ENCODE assay signal across 28 mouse cellular contexts in genomic region chr12:72039501-72039900, GRCm38 (mm10). TPM values are rescaled to one million over a fixed set of nuclear protein-coding genes. Genes with fewer than 3 reads are reported as not detected.
DNase-seq lines count a peak whose midpoint lies in the region; ATAC-seq lines count a peak whose summit lies in the region.
"Had no signal": no experiment of that assay in that cellular context is flagged by ENCODE, and none has a peak within 500 bp of the region (broad histone marks: within the 10 kb centered on the region; RNA-seq: fewer than 3 reads in every experiment).

No protein-coding gene starts in this region.

- no peaks in the 10 kb centered on the region for H3K4me1 ChIP-seq in embryonic facial prominence, embryonic 14.5 days (ENCODE audit: control insufficient read depth, insufficient read depth, low read length)
- 0 out of 2 replicates have a peak, but pooled peaks cover 5% of the 10 kb centered on the region for H3K4me1 ChIP-seq in embryonic facial prominence, embryonic 10.5 days
- peaks cover 35% of the 10 kb centered on the region for H3K4me1 ChIP-seq in heart, embryonic 13.5 days
- H3K4me1 ChIP-seq: embryonic facial prominence, embryonic 13.5 days; forebrain, embryonic 13.5 days; hindbrain, embryonic 13.5 days; intestine, embryonic 15.5 days had no signal

- ATAC-seq in embryonic facial prominence, embryonic 14.5 days (ENCODE audit: low read depth): no peak
- ATAC-seq in heart, embryonic 13.5 days (ENCODE audit: extremely low read depth, insufficient number of reproducible peaks, low FRiP score, low TSS enrichment): no peak
- ATAC-seq: activated CD4-positive, CD25-positive, alpha-beta regulatory T cell, adult 4 months; forebrain, embryonic 13.5 days; forebrain, embryonic 16.5 days; hindbrain, embryonic 16.5 days; intestine, embryonic 15.5 days had no signal

- no peaks in the 10 kb centered on the region for H3K36me3 ChIP-seq in embryonic facial prominence, embryonic 14.5 days (ENCODE audit: control insufficient read depth, insufficient read depth, low read length)
- H3K36me3 ChIP-seq in embryonic facial prominence, embryonic 10.5 days (replicated peaks): no peaks in the 10 kb centered on the region
- no peaks in the 10 kb centered on the region for H3K36me3 ChIP-seq in heart, embryonic 13.5 days
- H3K36me3 ChIP-seq: embryonic facial prominence, embryonic 13.5 days; forebrain, embryonic 10.5 days; G1E; hindbrain, embryonic 10.5 days; hindbrain, embryonic 13.5 days; intestine, embryonic 15.5 days had no signal

- no peak overlapping the region for H3K27ac ChIP-seq in embryonic facial prominence, embryonic 14.5 days (replicated peaks; ENCODE audit: low read depth, low read length)
- no peak overlapping the region for H3K27ac ChIP-seq in embryonic facial prominence, embryonic 10.5 days (replicated peaks)
- H3K27ac ChIP-seq in heart, embryonic 13.5 days (replicated peaks): peak overlapping the region; percentile 53
- H3K27ac ChIP-seq: embryonic facial prominence, embryonic 13.5 days; forebrain, embryonic 10.5 days; forebrain, embryonic 13.5 days; hindbrain, embryonic 10.5 days; hindbrain, embryonic 13.5 days; intestine, embryonic 15.5 days had no signal

- H3K9ac ChIP-seq in embryonic facial prominence, embryonic 14.5 days (ENCODE audit: low read depth, low read length): no peak overlapping the region
- H3K9ac ChIP-seq in heart, embryonic 13.5 days: no peak overlapping the region
- H3K9ac ChIP-seq: embryonic facial prominence, embryonic 13.5 days; forebrain, embryonic 13.5 days; hindbrain, embryonic 13.5 days; intestine, embryonic 15.5 days had no signal

- H3K4me3 ChIP-seq in embryonic facial prominence, embryonic 14.5 days (ENCODE audit: low read depth, low read length): no peak overlapping the region
- no peak overlapping the region for H3K4me3 ChIP-seq in embryonic facial prominence, embryonic 10.5 days
- no peak overlapping the region for H3K4me3 ChIP-seq in heart, embryonic 13.5 days
- H3K4me3 ChIP-seq: embryonic facial prominence, embryonic 13.5 days; forebrain, embryonic 10.5 days; forebrain, embryonic 13.5 days; hindbrain, embryonic 10.5 days; hindbrain, embryonic 13.5 days; intestine, embryonic 15.5 days had no signal

- peak; percentile 22 for DNase-seq in embryonic facial prominence, embryonic 14.5 days (ENCODE audit: low spot score)
- DNase-seq in embryonic facial prominence, embryonic 10.5 days (ENCODE audit: low spot score): no peak
- no peak for DNase-seq in heart, postnatal 4 days
- peak; percentile 15 for DNase-seq in brain, adult 2 months (ENCODE audit: low read depth, low spot score)
- peak; percentile 69 for DNase-seq in yolk sac, embryonic 10.5 days (ENCODE audit: low spot score)
- DNase-seq in cerebellum, adult 8-10 months: no peak
- DNase-seq in thymus, adult 18-20 months: no peak
- DNase-seq: adrenal gland, adult 8-10 months; adrenal gland, postnatal 25 days; cerebellum, adult 18-20 months; cerebellum, adult 9-11 months; cerebellum, postnatal 25 days; gastrocnemius, postnatal 10 days; gastrocnemius, postnatal 36 days; kidney, adult 11 months had no signal

- no peak overlapping the region for H3K4me2 ChIP-seq in embryonic facial prominence, embryonic 14.5 days (ENCODE audit: low read depth, low read length)
- 0 out of 2 replicates have a peak overlapping the region, but pooled peaks have one; percentile 4 for H3K4me2 ChIP-seq in heart, embryonic 13.5 days
- H3K4me2 ChIP-seq: embryonic facial prominence, embryonic 13.5 days; forebrain, embryonic 13.5 days; hindbrain, embryonic 13.5 days; intestine, embryonic 15.5 days had no signal

- no peaks in the 10 kb centered on the region for H3K27me3 ChIP-seq in embryonic facial prominence, embryonic 14.5 days (replicated peaks; ENCODE audit: control insufficient read depth, insufficient read depth, low read length)
- H3K27me3 ChIP-seq in embryonic facial prominence, embryonic 10.5 days (replicated peaks; ENCODE audit: low read depth, poor library complexity, severe bottlenecking): no peaks in the 10 kb centered on the region
- no peaks in the 10 kb centered on the region for H3K27me3 ChIP-seq in heart, embryonic 13.5 days (replicated peaks)
- H3K27me3 ChIP-seq: CH12.LX; embryonic facial prominence, embryonic 13.5 days; forebrain, embryonic 13.5 days; hindbrain, embryonic 13.5 days; intestine, embryonic 15.5 days had no signal

- WGBS in embryonic facial prominence, embryonic 14.5 days: 57% methylated on average over 8 of the region's 8 CpGs
- 83% methylated on average over 8 of the region's 8 CpGs for WGBS in embryonic facial prominence, embryonic 10.5 days
- WGBS in heart, embryonic 13.5 days: 28% methylated on average over 8 of the region's 8 CpGs

- H3K9me3 ChIP-seq in embryonic facial prominence, embryonic 14.5 days (ENCODE audit: control insufficient read depth, low read length): 0 out of 2 replicates have a peak, but pooled peaks cover 4% of the 10 kb centered on the region
- no peaks in the 10 kb centered on the region for H3K9me3 ChIP-seq in embryonic facial prominence, embryonic 10.5 days
- H3K9me3 ChIP-seq in heart, embryonic 13.5 days: peaks cover 7% of the 10 kb centered on the region
- H3K9me3 ChIP-seq: embryonic facial prominence, embryonic 13.5 days; forebrain, embryonic 10.5 days; forebrain, embryonic 13.5 days; G1E; hindbrain, embryonic 10.5 days; hindbrain, embryonic 13.5 days; intestine, embryonic 15.5 days had no signal

RNA-seq across cellular contexts. Expression of gene Gpr135, which starts 31.4 kb away (rescaled TPM):
- 1.0 and 1.5 TPM in 2 replicates for polyA plus RNA-seq in embryonic facial prominence, embryonic 14.5 days (2014; fragmentation: Nextera tagmentation; extraction: Ambion mirVana)
- 0.38 and 0.76 TPM in 2 replicates for polyA plus RNA-seq in embryonic facial prominence, embryonic 10.5 days (2016; fragmentation: Nextera tagmentation; extraction: Ambion mirVana)
- polyA plus RNA-seq in heart, embryonic 13.5 days (2015; fragmentation: Nextera tagmentation; extraction: Ambion mirVana): 0.43 and 0.60 TPM in 2 replicates
- under 1 TPM; 0.59 to 0.67 TPM for total RNA-seq in heart, postnatal 4 days (2021)
- total RNA-seq: CH12.LX; common myeloid progenitor, adult 5-6 weeks; G1E had no signal
- polyA plus RNA-seq: activated CD4-positive, CD25-positive, alpha-beta regulatory T cell, adult 4 months; G1E had no signal

RNA-seq across cellular contexts. Expression of gene L3hypdh, which starts 45.7 kb away (rescaled TPM):
- polyA plus RNA-seq in embryonic facial prominence, embryonic 14.5 days (2014; fragmentation: Nextera tagmentation; extraction: Ambion mirVana): 18.6 and 21.5 TPM in 2 replicates
- 10.9 and 11.2 TPM in 2 replicates for polyA plus RNA-seq in embryonic facial prominence, embryonic 10.5 days (2016; fragmentation: Nextera tagmentation; extraction: Ambion mirVana)
- polyA plus RNA-seq in heart, embryonic 13.5 days (2015; fragmentation: Nextera tagmentation; extraction: Ambion mirVana): 16.8 and 20.4 TPM in 2 replicates
- 10 to 100 TPM; 12.2 to 13.7 TPM for total RNA-seq in heart, postnatal 4 days (2021)

RNA-seq across cellular contexts. Expression of gene Jkamp, which starts 45.9 kb away (rescaled TPM):
- polyA plus RNA-seq in embryonic facial prominence, embryonic 14.5 days (2014; fragmentation: Nextera tagmentation; extraction: Ambion mirVana): 49.3 and 56.4 TPM in 2 replicates
- polyA plus RNA-seq in embryonic facial prominence, embryonic 10.5 days (2016; fragmentation: Nextera tagmentation; extraction: Ambion mirVana): 72.1 and 72.6 TPM in 2 replicates
- polyA plus RNA-seq in heart, embryonic 13.5 days (2015; fragmentation: Nextera tagmentation; extraction: Ambion mirVana): 72.5 and 82.9 TPM in 2 replicates
- 10 to 100 TPM; 33.2 to 36.1 TPM for total RNA-seq in heart, postnatal 4 days (2021)

Comparison
In these comparisons a context has a peak if more than half of its experiments do, and no peak if none do; other contexts are left out.
1. DNase-seq: peak in embryonic facial prominence, embryonic 14.5 days (single experiment), brain, adult 2 months (single experiment) and yolk sac, embryonic 10.5 days (single experiment); none in embryonic facial prominence, embryonic 10.5 days (single experiment), heart, postnatal 4 days (single experiment), cerebellum, adult 8-10 months (single experiment) and thymus, adult 18-20 months (0 of 2).